Mouse (Mus musculus) CH12.LX (cell line): ENCODE measurements at regions not wholly inside any gene's neighbourhood (a gene's known extent, or its start where the extent isn't known, plus 50 kb on each side); places are given as distances from the start of the nearest gene placed in this dataset.

Experiments
- DNase-seq: peaks from one replicate; pipeline ENCODE4 v3.0.0-alpha.2; 2013; ENCODE audit errors: extremely low read depth
- H3K27ac ChIP-seq: 2 replicates; pipeline ENCODE4 v1.5.1; 2012; ENCODE audit warnings: low read depth, mild to moderate bottlenecking, control low read depth, moderate library complexity; ENCODE audit not compliant: insufficient read depth
- H3K27me3 ChIP-seq: replicated peaks from 2 replicates; pipeline ENCODE3; 2012; ENCODE audit warnings: inconsistent platforms
- H3K36me3 ChIP-seq, 2 experiments: replicated peaks in 1 of 2; 2 replicates each; pipeline versions ENCODE3 to v1.6.1; 2012; ENCODE audit warnings: inconsistent platforms in 1 of 2, low read length in 1 of 2, mild to moderate bottlenecking in 1 of 2, mixed read lengths in 1 of 2, moderate library complexity in 1 of 2; ENCODE audit not compliant: control insufficient read depth in 1 of 2, insufficient read depth in 1 of 2
- H3K4me1 ChIP-seq, 2 experiments: 2 replicates each; pipeline ENCODE4 v1.6.1; 2012; ENCODE audit warnings: inconsistent platforms in 1 of 2, moderate library complexity in 1 of 2; ENCODE audit not compliant: insufficient read depth in 2 of 2, control insufficient read depth in 1 of 2
- H3K4me2 ChIP-seq: 2 replicates; pipeline ENCODE4 v1.6.1; 2012; ENCODE audit warnings: low read depth, mild to moderate bottlenecking, control low read depth; ENCODE audit not compliant: poor library complexity, insufficient read depth, severe bottlenecking
- H3K4me3 ChIP-seq, 3 experiments: fragments of 150-350 bp in 1 of 3; sonication (generic) in 1 of 3; replicated peaks in 1 of 3; 2 replicates each; pipeline versions ENCODE3 to v1.5.1; 2011 to 2012; ENCODE audit warnings: low read depth in 2 of 3, low read length in 2 of 3, mild to moderate bottlenecking in 2 of 3, moderate library complexity in 2 of 3, control low read depth in 1 of 3, improper control_type of control experiment in 1 of 3, inconsistent platforms in 1 of 3, mixed read lengths in 1 of 3; ENCODE audit not compliant: poor library complexity in 1 of 3
- H3K79me2 ChIP-seq: replicated peaks from 2 replicates; pipeline ENCODE4 v1.6.1; 2012; ENCODE audit warnings: mild to moderate bottlenecking, moderate library complexity; ENCODE audit not compliant: control insufficient read depth, poor library complexity, insufficient read depth, severe bottlenecking; ENCODE audit errors: extremely low read depth
- H3K9ac ChIP-seq: 2 replicates; pipeline ENCODE4 v1.6.1; 2012; ENCODE audit warnings: low read depth, mild to moderate bottlenecking, control low read depth, moderate library complexity; ENCODE audit not compliant: insufficient read depth
- H3K9me3 ChIP-seq: replicated peaks from 2 replicates; pipeline ENCODE3; 2012; ENCODE audit warnings: low read length, inconsistent platforms, mixed read lengths
- BHLHE40 ChIP-seq: IDR thresholded peaks from 2 replicates; pipeline ENCODE4 v1.6.1; 2011; ENCODE audit warnings: mild to moderate bottlenecking, low read depth, low read length, improper control_type of control experiment
- CHD2 ChIP-seq: IDR thresholded peaks from 2 replicates; pipeline ENCODE4 v1.6.1; 2011; ENCODE audit warnings: low read length, improper control_type of control experiment
- E2F4 ChIP-seq: IDR thresholded peaks from 2 replicates; pipeline ENCODE4 v1.6.1; 2011; ENCODE audit warnings: low read depth, low read length, improper control_type of control experiment; ENCODE audit not compliant: insufficient replicate concordance
- GABPA ChIP-seq: IDR thresholded peaks from 2 replicates; pipeline ENCODE4 v1.6.1; 2012; ENCODE audit warnings: low read depth, low read length, improper control_type of control experiment, inconsistent platforms; ENCODE audit not compliant: insufficient replicate concordance
- IRF4 ChIP-seq: IDR thresholded peaks from 2 replicates; pipeline ENCODE4 v1.6.1; 2014; ENCODE audit warnings: low read depth, mild to moderate bottlenecking, inconsistent platforms, low read length, improper control_type of control experiment
- JUN ChIP-seq: IDR thresholded peaks from 2 replicates; pipeline ENCODE4 v1.6.1; 2011; ENCODE audit warnings: low read depth, mild to moderate bottlenecking, low read length, improper control_type of control experiment, moderate library complexity; ENCODE audit not compliant: insufficient read depth
- JUND ChIP-seq: conservative IDR thresholded peaks from 2 replicates; pipeline ENCODE4 v1.6.1; 2011; ENCODE audit warnings: low read depth, low read length, improper control_type of control experiment
- MAFK ChIP-seq: IDR thresholded peaks from 2 replicates; pipeline ENCODE4 v1.6.1; 2011; ENCODE audit warnings: low read length, improper control_type of control experiment; ENCODE audit not compliant: insufficient replicate concordance
- MAX ChIP-seq: IDR thresholded peaks from 2 replicates; pipeline ENCODE4 v1.6.1; 2011; ENCODE audit warnings: low read length, improper control_type of control experiment
- MYC ChIP-seq: IDR thresholded peaks from 2 replicates; pipeline ENCODE4 v1.6.1; 2011; ENCODE audit warnings: low read depth, mild to moderate bottlenecking, improper control_type of control experiment, low read length
- NELFE ChIP-seq: IDR thresholded peaks from 2 replicates; pipeline ENCODE4 v1.6.1; 2011; ENCODE audit warnings: low read depth, low read length, improper control_type of control experiment
- PAX5 ChIP-seq: IDR thresholded peaks from 2 replicates; pipeline ENCODE4 v1.6.1; 2012; ENCODE audit warnings: low read length, inconsistent platforms, mixed read lengths
- POLR2A ChIP-seq: IDR thresholded peaks from 2 replicates; pipeline ENCODE4 v1.6.1; 2011; ENCODE audit warnings: low read depth, mild to moderate bottlenecking, improper control_type of control experiment, low read length
- POLR2AphosphoS2 ChIP-seq: IDR thresholded peaks from 2 replicates; pipeline ENCODE4 v1.6.1; 2011; ENCODE audit warnings: low read depth, low read length, improper control_type of control experiment
- RAD21 ChIP-seq: IDR thresholded peaks from 2 replicates; pipeline ENCODE4 v1.6.1; 2011; ENCODE audit warnings: low read depth, mild to moderate bottlenecking, low read length, improper control_type of control experiment, moderate library complexity
- RCOR1 ChIP-seq: conservative IDR thresholded peaks from 2 replicates; pipeline ENCODE4 v1.6.1; 2012; ENCODE audit warnings: low read depth, mild to moderate bottlenecking, inconsistent platforms, low read length, improper control_type of control experiment
- SIN3A ChIP-seq: IDR thresholded peaks from 2 replicates; pipeline ENCODE4 v1.6.1; 2012; ENCODE audit warnings: low read length, improper control_type of control experiment, inconsistent platforms
- SMC3 ChIP-seq: IDR thresholded peaks from 2 replicates; pipeline ENCODE4 v1.6.1; 2011; ENCODE audit warnings: low read depth, low read length, improper control_type of control experiment
- TCF12 ChIP-seq: IDR thresholded peaks from 2 replicates; pipeline ENCODE4 v1.6.1; 2014; ENCODE audit warnings: low read depth, mild to moderate bottlenecking, inconsistent platforms, low read length, improper control_type of control experiment
- USF2 ChIP-seq: conservative IDR thresholded peaks from 2 replicates; pipeline ENCODE4 v1.6.1; 2011; ENCODE audit warnings: low read depth, low read length, improper control_type of control experiment
- ZC3H11A ChIP-seq: IDR thresholded peaks from 2 replicates; pipeline ENCODE4 v1.6.1; 2012; ENCODE audit warnings: low read depth, mild to moderate bottlenecking, inconsistent platforms, low read length, improper control_type of control experiment
- ZKSCAN1 ChIP-seq: IDR thresholded peaks from 2 replicates; pipeline ENCODE4 v1.6.1; 2012; ENCODE audit warnings: low read depth, inconsistent platforms, low read length, improper control_type of control experiment, borderline replicate concordance
- ZMIZ1 ChIP-seq: IDR thresholded peaks from 2 replicates; pipeline ENCODE4 v1.6.1; 2012; ENCODE audit warnings: low read depth, mild to moderate bottlenecking, inconsistent platforms, low read length, improper control_type of control experiment
- ZNF384 ChIP-seq: IDR thresholded peaks from 2 replicates; pipeline ENCODE4 v1.6.1; 2012; ENCODE audit warnings: low read depth, low read length, improper control_type of control experiment, inconsistent platforms
- dilution Hi-C: fragments of 300-500 bp; cut with MboI; formaldehyde crosslinking; loops from 2 replicates; pipeline ENCODE4 v1.14.3; 2020; ENCODE audit warnings: low sequenced_read_pairs; ENCODE audit not compliant: extremely low pct_unique_long_range_greater_than_20kb, extremely low pct_ligation_motif_present
- in situ Hi-C: fragments of 300-500 bp; cut with MboI; formaldehyde crosslinking; loops from 3 replicates; pipeline ENCODE4 v1.14.3; 2019; ENCODE audit warnings: low sequenced_read_pairs, low pct_ligation_motif_present, low pct_unique_long_range_greater_than_20kb, mixed read lengths

GRCm38 (mm10) chr13:53652826-53653225, 180.0 kb upstream of the Msx2 start:
- H3K4me2 ChIP-seq: no peak overlapping the region
- H3K9ac ChIP-seq: no peak overlapping the region
- H3K36me3 ChIP-seq: no peaks in the 10 kb centered on the region
- in situ Hi-C loops: no loop called here
- dilution Hi-C loops: no loop called here
- H3K27ac ChIP-seq: no peak overlapping the region
- H3K27me3 ChIP-seq: peaks cover 76% of the 10 kb centered on the region
- no peaks in the 10 kb centered on the region for H3K9me3 ChIP-seq
- DNase-seq: no peak
- no peak overlapping the region for H3K4me3 ChIP-seq
- H3K79me2 ChIP-seq: no peaks in the 10 kb centered on the region
- TF ChIP-seq RCOR1 (no peak), USF2 (no peak), JUN (no peak), POLR2A (no peak), E2F4 (no peak), ZC3H11A (no peak)
- H3K4me1 ChIP-seq: peaks cover 0 to 2% of the 10 kb centered on the region in 2 experiments; a peak in 2 of 4 replicates

- Histone ChIP-seq H3K9me3 (peaks cover 4% of the 10 kb centered on the region), H3K27me3 (peaks cover 66% of the 10 kb centered on the region), H3K27ac (no peak overlapping the region), H3K9ac (no peak overlapping the region), H3K4me2 (no peak overlapping the region), H3K4me1 (peaks cover 0 to 2% of the 10 kb centered on the region in 2 experiments; a peak in 2 of 4 replicates), H3K4me3 (no peak overlapping the region), H3K79me2 (no peaks in the 10 kb centered on the region), H3K36me3 (no peaks in the 10 kb centered on the region)
- TF ChIP-seq CHD2: no peak
- TF ChIP-seq E2F4: no peak
- no peak for TF ChIP-seq GABPA
- no peak for TF ChIP-seq RCOR1
- no peak for TF ChIP-seq ZNF384
- TF ChIP-seq SIN3A: no peak
- TF ChIP-seq JUND: no peak
- no peak for TF ChIP-seq ZMIZ1
- no peak for TF ChIP-seq POLR2A
- no peak for TF ChIP-seq MYC
- no peak for TF ChIP-seq MAX
- no peak for TF ChIP-seq NELFE
- TF ChIP-seq RAD21: no peak
- in situ Hi-C loops: no loop called here
- DNase-seq: no peak
- dilution Hi-C loops: no loop called here
Measured at GRCm38 (mm10) chr13:53648353-53648752, 175.5 kb upstream of the Msx2 start.

GRCm38 (mm10) chr13:53642557-53642956, 169.7 kb upstream of the Msx2 start:
- Histone ChIP-seq H3K27me3 (peaks cover 53% of the 10 kb centered on the region), H3K27ac (no peak overlapping the region), H3K79me2 (no peaks in the 10 kb centered on the region), H3K4me3 (no peak overlapping the region), H3K9me3 (peaks cover 4% of the 10 kb centered on the region), H3K4me2 (no peak overlapping the region), H3K4me1 (no peaks in the 10 kb centered on the region), H3K9ac (no peak overlapping the region), H3K36me3 (no peaks in the 10 kb centered on the region)
- no peak for DNase-seq
- in situ Hi-C loops: no loop called here
- dilution Hi-C loops: no loop called here
- TF ChIP-seq BHLHE40 (no peak), ZKSCAN1 (no peak), USF2 (no peak), POLR2AphosphoS2 (no peak), MAFK (no peak), TCF12 (no peak), PAX5 (no peak), IRF4 (no peak), SMC3 (no peak)
